Mouse (Mus musculus) NIH3T3 (cell line): ENCODE data around the gene Uroc1.

Source experiments
- DNase-seq: peaks from one replicate; pipeline ENCODE4 v3.0.0-alpha.2; 2012; ENCODE audit warnings: low read depth

Uroc1 gene

GRCm38 (mm10) chr6:90332561-90333425 is at the start of gene Uroc1:
Gene Uroc1, plus strand, starts transcription at chr6:90333284.
- DNase-seq = no peak

- DNase-seq = peak; percentile 78
Measured at GRCm38 (mm10) chr6:90288265-90288664, 44.8 kb upstream of the Uroc1 start.

- no peak for DNase-seq
Measured at GRCm38 (mm10) chr6:90300919-90301318, 32.2 kb upstream of the Uroc1 start, which contains the start of gene BC048671. Gene BC048671, plus strand, starts transcription at chr6:90301219.

GRCm38 (mm10) chr6:90306315-90306975 is 26.6 kb upstream of the Uroc1 start:
- DNase-seq = peak; percentile 70

- no peak for DNase-seq
Measured at GRCm38 (mm10) chr6:90308839-90309778, 24.0 kb upstream of the Uroc1 start.

GRCm38 (mm10) chr6:90315961-90316360 is 17.1 kb upstream of the Uroc1 start:
- no peak for DNase-seq

- no peak for DNase-seq
Measured at GRCm38 (mm10) chr6:90317510-90318258, 15.4 kb upstream of the Uroc1 start.

- no peak for DNase-seq
Measured at GRCm38 (mm10) chr6:90319019-90319418, 14.1 kb upstream of the Uroc1 start.

- no peak for DNase-seq
Measured at GRCm38 (mm10) chr6:90319475-90320191, 13.5 kb upstream of the Uroc1 start.

GRCm38 (mm10) chr6:90320429-90320828 is 12.7 kb upstream of the Uroc1 start:
- no peak for DNase-seq

- DNase-seq = peak; percentile 51
Measured at GRCm38 (mm10) chr6:90321811-90322210, 11.3 kb upstream of the Uroc1 start.

- peak; percentile 68 for DNase-seq
Measured at GRCm38 (mm10) chr6:90324026-90324425, 9.1 kb upstream of the Uroc1 start.

GRCm38 (mm10) chr6:90324463-90324862 is 8.6 kb upstream of the Uroc1 start:
- DNase-seq = no peak

- DNase-seq = no peak
Measured at GRCm38 (mm10) chr6:90324991-90325390, 8.1 kb upstream of the Uroc1 start, which contains the start of gene Chst13. Gene Chst13, minus strand, starts transcription at chr6:90325185.

GRCm38 (mm10) chr6:90327670-90328069 is 5.4 kb upstream of the Uroc1 start:
- peak; percentile 77 for DNase-seq

GRCm38 (mm10) chr6:90329953-90330352 is 3.1 kb upstream of the Uroc1 start:
- peak; percentile 91 for DNase-seq

GRCm38 (mm10) chr6:90334244-90334643 is 1.2 kb downstream of the Uroc1 start:
- no peak for DNase-seq

- no peak for DNase-seq
Measured at GRCm38 (mm10) chr6:90342343-90342742, 9.3 kb downstream of the Uroc1 start.

- DNase-seq = no peak
Measured at GRCm38 (mm10) chr6:90347183-90347582, 14.1 kb downstream of the Uroc1 start.

GRCm38 (mm10) chr6:90348500-90348899 is 15.4 kb downstream of the Uroc1 start:
- DNase-seq = no peak

- DNase-seq = peak; percentile 71
Measured at GRCm38 (mm10) chr6:90350011-90350410, 16.9 kb downstream of the Uroc1 start.
